Mouse (Mus musculus) adipocyte (in vitro differentiated cells): ENCODE results near the gene Hist2h3c2.
"Not testable (repeated sequence)": the region's sequence is repeated elsewhere in the genome, so short reads cannot be mapped to it uniquely, and the experiment has no call there.

Experiments
- DNase-seq: peaks from one replicate; pipeline ENCODE4 v3.0.0-alpha.2; 2016; ENCODE audit warnings: low spot score

The Hist2h3c2 gene

DNA sequence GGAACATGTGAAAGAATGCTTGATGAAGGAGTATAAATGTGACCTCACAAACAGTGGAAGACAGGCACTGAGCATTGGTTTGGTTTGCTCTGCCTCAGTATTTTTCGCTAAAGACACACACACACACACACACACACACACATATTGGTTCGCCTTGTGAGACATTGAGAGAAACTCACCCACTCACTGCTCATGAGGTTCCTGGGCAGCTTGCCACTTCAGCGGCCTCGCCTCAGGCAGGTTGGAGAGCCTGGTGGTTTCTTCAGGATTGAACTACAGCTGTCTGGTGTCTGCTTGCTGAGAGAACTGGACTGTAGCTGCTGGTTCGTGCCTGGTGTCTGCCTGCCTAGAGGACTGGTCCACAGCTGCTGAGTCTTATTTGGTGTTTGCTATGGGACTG is 21.3 kb upstream of the Hist2h3c2 start:
- no peak for DNase-seq

DNA sequence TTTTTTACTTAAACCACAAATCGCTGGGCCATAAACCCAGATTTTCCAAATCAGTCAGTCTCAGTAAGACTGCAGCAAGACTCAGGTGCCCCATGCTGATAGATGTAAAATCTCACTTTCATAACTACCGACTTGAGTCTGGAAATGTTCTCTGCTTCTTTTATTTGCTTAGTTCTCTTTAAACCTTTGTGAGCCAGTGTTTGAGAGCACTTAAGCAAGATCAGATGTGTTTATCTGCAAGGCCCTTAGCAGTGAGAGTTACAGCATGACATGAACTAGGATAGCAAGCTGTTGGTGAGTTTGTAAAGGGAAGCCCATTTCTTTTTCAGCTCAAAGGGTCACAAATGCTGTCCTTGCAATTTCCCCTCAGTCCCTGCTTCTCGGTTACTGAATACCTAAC is 18.3 kb upstream of the Hist2h3c2 start:
- no peak for DNase-seq

DNA sequence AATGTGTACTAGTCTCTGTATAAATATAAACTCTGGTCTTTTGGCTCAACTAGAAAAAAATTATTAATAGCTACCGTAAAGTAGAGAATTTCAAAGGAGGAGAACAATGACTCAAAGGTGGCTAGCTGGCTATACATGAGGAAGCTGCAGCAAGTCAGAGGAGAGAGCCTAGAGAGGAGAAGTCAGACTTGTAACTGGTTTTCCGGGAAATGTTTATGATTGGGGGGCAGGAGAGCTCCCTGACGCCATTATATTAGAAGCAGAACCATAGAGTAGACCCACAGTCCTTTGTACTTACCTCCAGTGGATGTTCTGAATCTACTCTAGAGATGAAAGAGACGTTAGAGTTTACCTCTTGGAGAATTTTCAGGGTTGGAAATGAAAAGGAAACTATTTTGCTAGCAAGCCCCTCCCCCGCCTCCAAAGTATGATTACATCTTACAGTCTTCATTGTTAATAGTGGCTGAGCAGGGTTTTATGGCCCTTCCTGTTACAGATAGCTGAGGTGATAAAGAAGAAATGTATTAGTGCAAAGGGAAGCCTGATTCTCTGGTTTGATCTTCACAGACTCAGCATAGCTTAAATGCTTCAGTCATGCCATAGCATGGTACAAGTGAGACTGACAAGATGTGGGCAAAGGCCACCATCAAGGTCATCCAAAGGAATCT is 17.1 kb upstream of the Hist2h3c2 start:
- no peak for DNase-seq

DNA sequence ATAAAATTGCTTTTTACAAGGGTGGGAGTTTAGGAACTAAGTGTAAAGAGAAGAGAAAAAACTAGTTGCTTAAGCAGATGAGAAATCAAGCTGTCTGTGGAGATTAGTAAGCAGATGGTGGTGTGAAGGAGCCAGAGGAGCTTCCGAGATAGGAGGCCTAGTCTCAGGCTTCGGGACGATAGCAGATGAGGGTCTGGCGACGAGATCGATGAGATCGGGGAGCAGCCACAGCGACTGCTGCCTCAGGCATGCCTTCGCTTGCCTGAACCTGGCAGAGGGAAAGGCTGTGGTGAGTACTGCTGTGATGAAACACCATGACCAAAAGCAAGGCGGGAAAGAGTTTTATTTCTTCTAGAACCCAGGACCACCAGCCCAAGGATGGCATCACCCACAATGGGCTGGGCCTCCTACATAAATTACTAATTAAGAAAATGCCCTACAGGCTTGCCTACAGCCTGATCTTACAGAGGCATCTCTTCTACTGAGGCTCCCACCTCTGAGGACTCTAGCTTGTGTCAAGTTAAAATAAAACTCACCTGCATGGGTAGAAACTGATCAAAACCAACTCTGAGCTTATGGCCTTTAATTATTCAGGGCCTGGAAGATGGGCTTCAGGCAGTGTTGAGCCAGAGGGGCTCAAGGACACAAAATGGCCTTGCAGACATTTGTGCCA is 15.9 kb upstream of the Hist2h3c2 start:
- DNase-seq = no peak

DNA sequence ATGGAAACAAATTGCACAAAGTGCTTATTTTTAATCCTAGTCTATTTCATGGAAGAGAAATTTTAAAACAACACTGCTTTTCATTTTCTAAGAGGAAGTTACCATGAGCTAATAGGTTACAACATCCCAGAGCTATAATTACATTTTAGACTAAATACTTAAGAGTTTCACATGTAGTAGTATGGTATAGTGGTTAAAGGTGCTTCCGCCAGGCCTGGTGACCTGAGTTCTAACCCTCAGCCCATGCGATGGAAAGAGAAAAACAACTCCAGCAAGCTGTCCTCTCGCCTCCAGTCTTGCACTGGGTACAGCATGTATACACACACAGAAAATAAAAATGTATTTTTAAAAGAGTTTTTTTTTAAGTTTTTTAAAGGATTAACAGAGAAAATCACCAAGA is 12.9 kb upstream of the Hist2h3c2 start:
- DNase-seq = no peak

DNA sequence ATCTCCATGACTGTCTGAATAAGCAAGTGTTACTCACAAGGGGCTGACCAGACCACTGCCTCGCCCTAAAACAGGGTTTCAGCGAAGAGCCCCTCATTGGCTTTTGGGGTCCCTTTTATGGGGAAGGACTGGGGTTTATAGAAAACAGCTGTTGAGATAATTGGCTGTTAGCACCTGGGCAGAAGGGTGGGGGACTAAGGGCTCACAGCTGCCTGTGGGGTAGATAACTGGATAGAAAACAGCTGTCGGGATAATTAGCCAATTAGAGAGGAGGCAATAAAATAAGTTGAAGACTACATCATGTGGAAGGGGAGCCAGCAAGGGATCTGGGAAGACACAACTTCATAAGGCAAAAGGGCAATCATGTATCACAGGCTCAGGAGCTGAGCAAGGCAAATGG is 12.0 kb upstream of the Hist2h3c2 start:
- no peak for DNase-seq

DNA sequence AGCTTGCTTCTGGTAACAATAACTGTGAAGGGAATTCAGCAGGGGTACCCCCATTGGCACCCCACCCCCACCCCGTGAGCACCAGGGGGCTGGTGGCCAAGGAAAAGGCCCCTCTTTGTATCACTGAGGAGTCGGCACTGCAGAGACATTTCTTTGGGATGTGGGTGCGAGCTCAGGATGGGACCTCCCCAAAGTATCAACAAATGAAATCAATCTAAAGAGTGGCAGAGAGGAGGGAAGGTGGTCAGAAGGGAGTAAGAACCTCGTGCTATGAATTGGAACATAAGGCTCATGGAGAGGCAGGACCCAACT is 10.1 kb upstream of the Hist2h3c2 start:
- DNase-seq = no peak

DNA sequence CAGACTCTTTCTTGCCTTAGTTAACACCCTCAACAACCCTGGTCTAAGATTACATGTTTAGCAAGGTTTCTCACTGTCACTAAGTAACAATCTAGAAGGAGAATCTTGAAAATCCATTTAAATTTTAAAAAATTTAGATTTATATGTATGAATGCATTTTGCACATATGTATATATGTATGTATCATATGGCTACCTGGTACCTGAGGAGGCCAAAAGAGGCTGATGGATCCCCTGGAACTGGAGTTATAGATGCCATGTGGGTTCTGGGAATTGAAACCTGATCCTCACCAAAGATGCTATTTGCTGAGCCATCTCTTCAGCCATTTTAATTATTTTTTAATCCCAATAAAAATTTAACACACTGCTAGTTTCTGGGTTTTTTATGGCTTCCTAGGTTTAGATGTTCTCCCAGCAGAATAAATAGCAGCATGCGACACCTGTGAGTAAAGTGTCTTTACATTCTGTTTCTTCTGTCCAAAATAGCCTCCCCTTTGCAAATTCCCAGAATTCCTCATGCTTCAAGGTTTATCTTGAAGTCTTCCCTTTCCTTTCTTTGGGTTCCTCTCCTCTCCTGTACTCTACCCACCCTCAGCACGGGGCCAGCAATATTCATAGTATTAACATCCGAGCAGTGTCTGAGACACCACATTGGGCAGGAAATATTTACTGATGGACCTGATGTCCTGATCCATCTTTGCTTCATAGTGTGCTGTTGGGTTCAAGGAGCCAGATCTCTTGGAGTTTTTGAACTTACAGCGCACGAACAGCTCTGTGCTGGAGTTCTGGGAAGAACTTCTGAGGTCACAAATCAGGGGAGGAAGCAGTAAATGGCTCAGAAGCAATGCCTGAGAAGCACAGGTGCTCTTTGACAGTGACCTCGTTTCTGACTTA is 9.5 kb upstream of the Hist2h3c2 start:
- DNase-seq = no peak

DNA sequence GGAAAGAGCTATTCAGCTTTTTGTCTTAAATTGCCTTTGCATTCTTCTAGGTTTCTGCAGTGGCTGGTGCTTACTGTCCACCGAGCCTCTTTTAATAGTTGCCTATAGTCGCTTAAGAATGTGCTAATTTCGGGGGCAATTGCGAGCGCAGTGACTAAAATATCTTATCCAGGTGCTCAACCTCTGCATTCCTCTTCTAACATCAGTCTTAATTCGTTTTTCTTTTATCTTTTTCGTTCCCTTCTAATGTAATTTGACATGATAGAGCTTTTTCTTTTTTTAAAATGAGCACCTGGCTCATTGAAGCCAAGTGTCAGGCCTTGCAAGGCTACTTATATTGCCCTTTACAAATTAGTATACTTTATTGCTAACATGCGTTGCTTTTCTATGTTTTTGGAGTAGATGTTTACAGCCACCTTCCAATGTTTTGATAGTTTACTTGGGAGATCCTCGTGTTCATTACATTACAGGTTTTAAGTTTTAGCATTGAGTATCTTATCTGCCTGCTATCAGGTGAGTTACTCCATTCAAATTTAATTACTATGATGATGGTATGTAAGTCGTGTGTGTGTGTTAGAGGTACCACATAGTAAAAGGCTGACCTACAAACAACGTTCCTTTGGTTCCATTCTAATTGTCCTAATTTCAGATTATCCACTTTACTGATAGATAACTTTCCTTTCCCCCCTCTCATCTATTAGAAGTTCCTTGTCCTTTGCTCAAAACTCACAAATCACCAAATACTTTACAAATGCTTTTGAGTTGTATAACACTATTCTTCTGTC is 8.6 kb upstream of the Hist2h3c2 start:
- DNase-seq = no peak

DNA sequence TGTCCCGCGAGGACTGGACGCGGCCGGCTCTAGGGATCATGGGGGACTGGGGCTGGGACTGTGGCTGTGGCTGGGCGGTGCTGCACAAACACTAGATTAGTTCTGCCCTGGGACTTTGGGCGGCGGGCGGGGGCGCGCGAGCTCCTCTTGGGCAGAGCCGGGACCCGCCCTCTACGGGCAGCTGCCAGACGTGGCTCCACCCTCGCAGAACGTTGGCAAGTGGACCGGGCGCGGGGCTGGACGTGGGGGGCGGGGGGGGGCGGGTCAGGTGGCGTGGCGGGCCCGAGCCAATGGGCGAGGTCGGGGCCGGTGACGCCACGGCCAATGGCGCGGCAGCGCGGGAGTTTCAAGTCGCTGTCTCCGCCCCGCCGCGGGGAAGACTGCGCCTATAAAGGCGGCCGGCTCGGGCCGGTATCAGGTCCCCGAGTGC is 7.5 kb upstream of the Hist2h3c2 start, which contains the start of gene Hist2h3c1:
Gene Hist2h3c1 (plus strand): TSS at position 259 of the 430 bp plus-strand sequence.
- DNase-seq = not testable (repeated sequence)

DNA sequence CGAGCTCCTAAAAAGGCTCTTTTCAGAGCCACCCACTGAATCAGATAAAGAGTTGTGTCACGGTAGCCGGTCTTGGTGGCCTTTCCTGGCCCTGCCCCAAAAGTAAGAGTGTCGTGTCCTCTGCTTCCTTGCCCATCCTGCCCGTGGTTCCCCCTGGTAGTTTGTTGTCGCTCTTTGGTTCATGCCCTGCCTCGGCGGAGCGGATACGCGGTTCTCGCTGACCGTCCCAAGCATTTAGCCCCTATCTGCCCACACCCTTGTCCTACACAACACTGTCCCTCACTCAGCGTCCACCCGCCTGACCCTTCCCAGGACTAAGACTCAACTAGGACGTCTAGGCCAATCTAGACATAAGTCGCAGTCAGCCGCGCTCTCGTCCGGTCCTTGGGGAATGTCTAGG is 7.1 kb upstream of the Hist2h3c2 start:
- DNase-seq = not testable (repeated sequence)

DNA sequence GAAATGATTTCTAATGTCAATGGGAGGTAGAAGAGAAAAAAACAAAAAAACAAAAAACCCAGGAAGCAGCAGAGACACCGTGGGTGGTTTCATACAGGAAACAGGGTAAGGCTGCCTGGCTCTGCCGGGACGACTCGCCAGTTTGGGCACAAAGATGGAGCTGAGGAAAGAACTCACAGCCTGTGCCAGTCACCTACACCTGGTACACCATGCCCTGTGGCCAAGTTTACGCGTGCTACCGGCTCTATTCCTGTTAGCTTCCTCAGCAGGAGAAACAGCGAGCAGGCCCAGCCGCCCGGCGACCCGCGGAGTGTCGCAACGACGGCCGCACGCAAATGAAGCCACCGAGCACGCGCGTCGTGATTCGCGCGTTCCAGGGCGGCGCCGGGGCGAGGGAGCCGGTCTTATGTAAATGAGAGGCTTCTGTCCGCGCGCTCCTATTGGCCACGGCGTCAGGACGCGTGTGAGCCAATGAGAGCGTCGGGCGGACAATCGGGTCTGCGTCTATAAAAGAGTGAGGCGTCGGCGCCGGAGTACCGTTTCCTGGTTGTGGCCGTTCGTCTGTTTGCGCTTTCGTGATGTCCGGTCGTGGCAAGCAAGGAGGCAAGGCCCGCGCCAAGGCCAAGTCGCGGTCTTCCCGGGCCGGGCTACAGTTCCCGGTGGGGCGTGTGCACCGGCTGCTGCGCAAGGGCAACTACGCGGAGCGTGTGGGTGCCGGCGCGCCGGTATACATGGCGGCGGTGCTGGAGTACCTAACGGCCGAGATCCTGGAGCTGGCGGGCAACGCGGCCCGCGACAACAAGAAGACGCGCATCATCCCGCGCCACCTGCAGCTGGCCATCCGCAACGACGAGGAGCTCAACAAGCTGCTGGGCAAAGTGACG is 6.3 kb upstream of the Hist2h3c2 start, which contains the start of gene Hist2h2aa1:
Gene Hist2h2aa1 (plus strand): TSS at position 495 of the 884 bp plus-strand sequence.
- DNase-seq = peak; percentile 82

DNA sequence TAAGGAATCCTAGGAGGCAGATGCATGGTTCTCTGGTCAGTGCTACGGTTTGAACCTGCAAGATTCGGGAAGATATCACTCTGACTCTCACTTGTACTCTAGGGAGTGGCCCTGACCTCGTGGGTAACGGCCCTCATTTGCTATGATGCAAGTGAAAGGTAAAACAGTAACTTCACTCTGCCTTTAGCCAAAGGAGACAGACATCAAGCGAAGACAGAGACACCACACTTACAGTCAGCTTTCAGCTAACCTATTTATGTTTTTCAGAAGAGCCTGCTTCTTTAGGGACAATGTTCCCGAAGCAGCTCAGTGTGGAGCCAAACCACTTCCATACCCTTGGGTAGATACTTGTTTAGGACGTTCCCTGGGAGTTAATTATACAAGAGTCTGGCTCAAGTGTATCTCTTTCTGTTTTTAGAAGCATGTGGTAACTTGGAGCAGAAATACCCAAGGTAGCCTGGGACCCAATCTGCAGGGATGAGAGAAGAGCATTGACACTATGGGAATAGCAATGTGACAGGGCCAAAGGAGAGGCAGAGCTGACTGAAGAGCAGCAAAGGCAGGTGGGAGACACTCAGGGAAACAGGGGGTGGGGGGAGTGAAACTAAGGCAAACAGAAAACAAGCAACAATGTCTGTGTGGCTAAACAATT is 5.1 kb upstream of the Hist2h3c2 start:
- peak; percentile 43 for DNase-seq

DNA sequence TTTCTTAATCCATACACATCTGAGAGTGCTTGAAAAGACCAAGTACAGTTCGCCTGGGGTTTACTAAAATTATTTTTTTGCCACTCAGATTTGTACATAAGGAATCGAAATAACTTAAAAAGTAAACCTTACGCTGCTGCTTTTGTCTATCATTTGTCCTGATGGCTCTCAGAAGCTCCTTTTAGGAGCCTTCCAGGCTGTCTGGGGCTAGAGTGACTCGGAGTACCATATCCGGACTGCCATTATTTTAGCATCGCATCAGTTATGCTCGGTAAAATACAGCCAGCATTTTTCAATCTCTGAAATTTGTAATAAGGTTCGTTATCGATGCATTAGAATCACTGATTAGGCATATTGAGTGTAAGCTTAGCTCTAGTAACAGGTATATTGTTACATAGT is 1.9 kb upstream of the Hist2h3c2 start:
- DNase-seq = no peak

DNA sequence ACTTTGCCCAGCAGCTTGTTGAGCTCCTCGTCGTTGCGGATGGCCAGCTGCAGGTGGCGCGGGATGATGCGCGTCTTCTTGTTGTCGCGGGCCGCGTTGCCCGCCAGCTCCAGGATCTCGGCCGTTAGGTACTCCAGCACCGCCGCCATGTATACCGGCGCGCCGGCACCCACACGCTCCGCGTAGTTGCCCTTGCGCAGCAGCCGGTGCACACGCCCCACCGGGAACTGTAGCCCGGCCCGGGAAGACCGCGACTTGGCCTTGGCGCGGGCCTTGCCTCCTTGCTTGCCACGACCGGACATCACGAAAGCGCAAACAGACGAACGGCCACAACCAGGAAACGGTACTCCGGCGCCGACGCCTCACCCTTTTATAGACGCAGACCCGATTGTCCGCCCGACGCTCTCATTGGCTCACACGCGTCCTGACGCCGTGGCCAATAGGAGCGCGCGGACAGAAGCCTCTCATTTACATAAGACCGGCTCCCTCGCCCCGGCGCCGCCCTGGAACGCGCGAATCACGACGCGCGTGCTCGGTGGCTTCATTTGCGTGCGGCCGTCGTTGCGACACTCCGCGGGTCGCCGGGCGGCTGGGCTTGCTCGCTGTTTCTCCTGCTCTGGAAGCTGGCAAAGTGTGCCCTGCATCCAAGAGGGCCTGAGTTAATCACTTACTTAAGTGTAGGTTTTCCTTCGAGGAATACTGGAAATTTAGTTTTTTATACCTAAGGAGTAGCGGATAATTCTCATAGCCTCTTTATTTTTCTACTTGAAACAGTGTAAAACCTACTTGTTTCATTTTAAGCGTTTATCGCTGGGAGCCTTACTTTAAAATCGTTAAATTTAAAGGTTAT is 1.2 kb upstream of the Hist2h3c2 start, which contains the start of gene Hist2h2aa2:
Gene Hist2h2aa2 (minus strand): TSS at position 328 of the 850 bp plus-strand sequence.
- DNase-seq = peak; percentile 64

DNA sequence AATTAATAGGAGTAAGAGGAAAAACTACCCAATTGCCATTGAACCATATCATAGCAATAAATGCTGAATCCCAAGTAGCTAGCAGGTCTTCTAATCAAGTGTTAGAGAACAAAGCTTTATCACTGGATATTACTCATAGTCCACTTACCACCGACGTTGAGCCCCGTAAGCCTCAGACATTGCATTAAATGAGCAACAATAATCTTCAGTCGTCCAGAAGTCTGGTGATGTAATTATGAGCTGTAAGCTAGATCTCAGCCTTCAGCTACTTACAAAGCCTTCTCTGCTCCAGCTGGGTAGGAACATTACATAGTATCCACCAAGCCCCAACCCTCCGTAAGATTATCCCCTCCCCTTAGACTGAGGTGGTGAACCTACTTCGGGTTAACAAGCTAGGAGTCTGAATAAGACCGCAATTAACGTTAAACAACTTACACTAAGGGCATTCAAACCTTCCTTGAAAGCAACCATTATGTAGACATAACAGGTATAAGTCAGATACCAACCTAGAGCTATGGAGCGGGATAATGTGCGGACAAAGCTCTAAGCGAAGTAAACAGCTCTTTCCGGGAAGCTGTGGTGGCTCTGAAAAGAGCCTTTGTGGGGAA is 919 bp downstream of the Hist2h3c2 start:
- DNase-seq = peak; percentile 35

DNA sequence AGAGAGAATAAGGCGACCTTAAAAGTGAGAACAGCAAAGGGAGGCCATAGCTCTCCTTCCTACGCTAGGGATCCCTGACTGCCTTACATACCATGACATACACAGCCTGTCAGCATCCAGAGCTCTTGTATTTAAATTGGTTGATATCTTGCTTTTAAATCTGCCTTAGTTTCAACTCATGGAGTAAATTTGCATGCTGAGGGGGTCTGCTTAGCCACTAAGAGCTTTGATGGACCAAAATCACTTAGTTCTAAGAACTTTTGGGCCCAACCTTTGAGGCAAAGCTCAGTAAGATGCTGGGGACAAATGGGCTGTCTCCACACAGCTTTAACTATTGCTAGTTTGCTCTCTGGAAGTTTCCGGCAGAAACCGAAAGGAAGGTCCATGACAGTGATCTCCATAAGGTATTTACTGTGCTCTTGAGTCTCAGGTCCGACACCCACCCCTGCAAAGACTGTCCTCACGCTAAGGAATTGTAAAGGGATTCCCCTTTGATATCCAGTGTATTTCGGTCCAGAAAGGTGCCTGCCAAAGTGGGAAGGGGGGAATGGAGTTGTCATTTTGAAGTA is 1.5 kb downstream of the Hist2h3c2 start:
- no peak for DNase-seq

DNA sequence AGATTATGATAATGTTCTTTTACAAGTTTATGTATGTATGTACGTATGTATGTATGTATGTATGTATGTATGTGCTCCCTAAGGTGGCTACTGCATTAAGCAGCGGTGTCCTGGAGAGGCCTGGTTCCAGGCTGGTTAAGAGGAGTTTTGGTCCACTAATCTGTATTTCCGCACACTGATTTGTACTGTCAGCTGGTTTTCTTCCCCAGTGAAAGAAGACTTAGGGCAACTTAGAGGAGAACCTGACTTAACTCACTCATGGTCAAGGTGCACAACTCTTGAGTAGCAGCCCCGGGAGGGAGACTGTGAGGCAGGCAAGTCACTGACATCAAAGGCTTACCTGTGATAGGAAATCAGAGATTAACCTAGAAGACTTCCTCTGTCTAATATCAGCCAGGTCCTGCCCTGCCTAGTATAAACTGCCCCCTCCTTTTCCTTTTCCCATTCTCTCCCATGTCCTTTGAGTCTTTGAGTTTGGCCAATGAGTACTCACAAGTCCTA is 2.0 kb downstream of the Hist2h3c2 start:
- no peak for DNase-seq
